Mouse (Mus musculus): ENCODE measurements around the gene Mgat5. TPM values are rescaled to one million over a fixed set of nuclear protein-coding genes. Genes with fewer than 3 reads are reported as not detected.

Mgat5 gene
- polyA plus RNA-seq, 1 experiment = 30.5 TPM

GRCm38 (mm10) chr1:127280256-127280655, 75.4 kb downstream of the Mgat5 start:
- Histone ChIP-seq H3K27ac (ENCODE audit: insufficient read depth, low read length) (no peak overlapping the region), H3K4me1 (ENCODE audit: control insufficient read depth, insufficient read depth, low read length) (no peaks in the 10 kb centered on the region), H3K4me3 (replicated peaks; ENCODE audit: insufficient read depth, low read depth, low read length) (no peak overlapping the region), H3K27me3 (ENCODE audit: control insufficient read depth, insufficient read depth, low read length) (no peaks in the 10 kb centered on the region)
- TF ChIP-seq POLR2A (IDR thresholded peaks at IDR 0.05; ENCODE audit: borderline replicate concordance, insufficient read depth, low read length) = no peak
- TF ChIP-seq CTCF (IDR thresholded peaks at IDR 0.05; ENCODE audit: borderline replicate concordance, insufficient read depth, low read depth, low read length) = no peak
- no peak for DNase-seq
- 94% methylated on average over 1 of the region's 1 CpGs for WGBS

GRCm38 (mm10) chr1:127284975-127285374, 80.2 kb downstream of the Mgat5 start:
- 85% methylated on average over 3 of the region's 3 CpGs for WGBS
- Histone ChIP-seq H3K4me3 (replicated peaks; ENCODE audit: insufficient read depth, low read depth, low read length) (no peak overlapping the region), H3K27ac (ENCODE audit: insufficient read depth, low read length) (no peak overlapping the region), H3K27me3 (ENCODE audit: control insufficient read depth, insufficient read depth, low read length) (no peaks in the 10 kb centered on the region), H3K4me1 (ENCODE audit: control insufficient read depth, insufficient read depth, low read length) (no peaks in the 10 kb centered on the region)
- TF ChIP-seq POLR2A (IDR thresholded peaks at IDR 0.05; ENCODE audit: borderline replicate concordance, insufficient read depth, low read length) (no peak), CTCF (IDR thresholded peaks at IDR 0.05; ENCODE audit: borderline replicate concordance, insufficient read depth, low read depth, low read length) (no peak)
- DNase-seq = no peak

DNA sequence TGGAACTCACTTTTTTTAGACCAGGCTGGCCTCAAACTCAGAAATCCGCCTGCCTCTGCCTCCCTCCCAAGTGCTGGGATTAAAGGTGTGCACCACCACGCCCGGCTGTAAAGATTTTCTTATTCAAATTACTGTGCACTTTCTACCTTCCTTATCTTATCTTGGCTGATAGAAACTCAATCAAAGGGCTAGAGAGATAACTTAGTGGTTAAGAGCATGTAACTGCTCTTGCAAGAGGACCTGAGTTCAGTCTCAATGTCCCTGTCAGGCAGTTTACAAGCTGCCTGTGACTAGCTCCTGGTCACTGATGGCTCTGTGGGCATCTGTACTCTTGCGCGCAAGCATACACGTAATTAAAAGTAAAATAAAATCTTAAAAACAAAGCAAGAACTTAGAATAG, 82.7 kb downstream of the Mgat5 start:
- H3K4me1 ChIP-seq (ENCODE audit: control insufficient read depth, insufficient read depth, low read length) = no peaks in the 10 kb centered on the region
- TF ChIP-seq POLR2A (IDR thresholded peaks at IDR 0.05; ENCODE audit: borderline replicate concordance, insufficient read depth, low read length) = no peak
- no peak for TF ChIP-seq CTCF (IDR thresholded peaks at IDR 0.05; ENCODE audit: borderline replicate concordance, insufficient read depth, low read depth, low read length)
- no peak overlapping the region for H3K27ac ChIP-seq (ENCODE audit: insufficient read depth, low read length)
- 99% methylated on average over 6 of the region's 6 CpGs for WGBS
- no peak for DNase-seq
- no peaks in the 10 kb centered on the region for H3K27me3 ChIP-seq (ENCODE audit: control insufficient read depth, insufficient read depth, low read length)
- no peak overlapping the region for H3K4me3 ChIP-seq (replicated peaks; ENCODE audit: insufficient read depth, low read depth, low read length)

GRCm38 (mm10) chr1:127290879-127291278, 86.1 kb downstream of the Mgat5 start:
- Histone ChIP-seq H3K27me3 (ENCODE audit: control insufficient read depth, insufficient read depth, low read length) (no peaks in the 10 kb centered on the region), H3K4me3 (replicated peaks; ENCODE audit: insufficient read depth, low read depth, low read length) (no peak overlapping the region), H3K27ac (ENCODE audit: insufficient read depth, low read length) (no peak overlapping the region), H3K4me1 (ENCODE audit: control insufficient read depth, insufficient read depth, low read length) (no peaks in the 10 kb centered on the region)
- TF ChIP-seq POLR2A (IDR thresholded peaks at IDR 0.05; ENCODE audit: borderline replicate concordance, insufficient read depth, low read length) = no peak
- TF ChIP-seq CTCF (IDR thresholded peaks at IDR 0.05; ENCODE audit: borderline replicate concordance, insufficient read depth, low read depth, low read length) = no peak
- no peak for DNase-seq
- WGBS = 64% methylated on average over 9 of the region's 9 CpGs

DNA sequence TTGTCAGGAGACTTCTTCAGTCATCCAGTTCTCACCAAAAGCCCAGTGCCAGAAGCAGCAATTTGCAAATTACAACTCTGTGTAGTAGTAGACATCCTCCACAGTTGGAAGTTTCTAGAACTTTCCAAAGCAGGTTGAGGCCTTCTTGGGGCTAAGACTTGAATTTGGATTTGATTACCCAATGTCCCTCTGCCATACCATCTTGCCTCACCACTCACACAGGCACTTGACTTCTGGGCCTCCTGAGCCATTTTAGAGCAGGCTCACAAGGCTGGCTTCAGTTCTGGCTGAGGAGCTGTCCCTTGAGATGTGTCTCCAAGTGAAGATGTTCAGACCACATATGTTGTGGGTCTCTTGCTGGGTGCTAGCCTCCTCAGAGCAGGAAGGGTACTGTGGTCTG, 86.9 kb downstream of the Mgat5 start:
- no peak for DNase-seq
- Histone ChIP-seq H3K4me1 (ENCODE audit: control insufficient read depth, insufficient read depth, low read length) (no peaks in the 10 kb centered on the region), H3K27ac (ENCODE audit: insufficient read depth, low read length) (no peak overlapping the region), H3K27me3 (ENCODE audit: control insufficient read depth, insufficient read depth, low read length) (no peaks in the 10 kb centered on the region), H3K4me3 (replicated peaks; ENCODE audit: insufficient read depth, low read depth, low read length) (no peak overlapping the region)
- TF ChIP-seq POLR2A (IDR thresholded peaks at IDR 0.05; ENCODE audit: borderline replicate concordance, insufficient read depth, low read length) (no peak), CTCF (IDR thresholded peaks at IDR 0.05; ENCODE audit: borderline replicate concordance, insufficient read depth, low read depth, low read length) (no peak)

DNA sequence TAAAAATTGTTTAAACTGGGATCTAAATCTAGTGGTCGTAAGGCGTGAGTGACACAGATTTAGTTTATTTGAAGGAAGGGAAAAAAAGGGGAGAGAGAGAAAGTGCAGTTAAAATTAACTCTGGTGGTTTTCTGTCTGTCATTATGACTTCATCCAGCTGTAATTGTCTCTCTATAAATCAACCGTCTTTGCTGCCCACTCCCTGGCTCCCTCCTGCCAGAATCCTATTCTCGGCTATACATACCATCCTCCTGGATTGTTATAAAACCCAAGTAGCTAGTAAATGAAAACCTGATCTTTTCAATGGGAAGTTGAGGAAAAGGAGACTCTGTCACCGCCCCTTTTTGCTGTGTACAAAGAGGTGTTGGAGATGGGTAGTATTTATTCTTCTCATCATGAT, 88.5 kb downstream of the Mgat5 start:
- DNase-seq = no peak
- Histone ChIP-seq H3K27ac (ENCODE audit: insufficient read depth, low read length) (no peak overlapping the region), H3K4me1 (ENCODE audit: control insufficient read depth, insufficient read depth, low read length) (no peaks in the 10 kb centered on the region), H3K4me3 (replicated peaks; ENCODE audit: insufficient read depth, low read depth, low read length) (no peak overlapping the region), H3K27me3 (ENCODE audit: control insufficient read depth, insufficient read depth, low read length) (no peaks in the 10 kb centered on the region)
- 92% methylated on average over 5 of the region's 5 CpGs for WGBS
- no peak for TF ChIP-seq POLR2A (IDR thresholded peaks at IDR 0.05; ENCODE audit: borderline replicate concordance, insufficient read depth, low read length)
- no peak for TF ChIP-seq CTCF (IDR thresholded peaks at IDR 0.05; ENCODE audit: borderline replicate concordance, insufficient read depth, low read depth, low read length)

DNA sequence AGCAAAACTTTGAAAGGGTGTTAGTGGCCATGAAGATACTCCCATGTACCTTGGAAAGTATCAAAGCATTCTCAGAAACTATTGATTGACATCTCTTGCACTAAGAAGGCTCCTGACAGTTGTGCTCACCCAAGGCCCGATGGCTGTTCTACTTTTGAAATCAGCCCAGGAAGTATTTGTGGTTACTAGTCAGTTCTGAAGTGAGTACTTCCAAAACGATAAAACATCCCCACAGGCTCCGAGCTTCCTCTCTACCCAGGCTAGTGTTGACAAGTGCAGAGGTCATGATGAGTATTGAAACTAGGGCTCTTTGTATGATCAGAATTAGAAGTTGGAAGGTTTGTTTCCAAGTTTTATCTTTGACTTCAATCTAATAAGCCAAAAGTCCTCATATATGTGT, 92.0 kb downstream of the Mgat5 start:
- 88% methylated on average over 3 of the region's 3 CpGs for WGBS
- no peak overlapping the region for H3K4me3 ChIP-seq (replicated peaks; ENCODE audit: insufficient read depth, low read depth, low read length)
- no peaks in the 10 kb centered on the region for H3K4me1 ChIP-seq (ENCODE audit: control insufficient read depth, insufficient read depth, low read length)
- H3K27ac ChIP-seq (ENCODE audit: insufficient read depth, low read length) = no peak overlapping the region
- H3K27me3 ChIP-seq (ENCODE audit: control insufficient read depth, insufficient read depth, low read length) = no peaks in the 10 kb centered on the region
- DNase-seq = no peak
- TF ChIP-seq CTCF (IDR thresholded peaks at IDR 0.05; ENCODE audit: borderline replicate concordance, insufficient read depth, low read depth, low read length) (no peak), POLR2A (IDR thresholded peaks at IDR 0.05; ENCODE audit: borderline replicate concordance, insufficient read depth, low read length) (no peak)

DNA sequence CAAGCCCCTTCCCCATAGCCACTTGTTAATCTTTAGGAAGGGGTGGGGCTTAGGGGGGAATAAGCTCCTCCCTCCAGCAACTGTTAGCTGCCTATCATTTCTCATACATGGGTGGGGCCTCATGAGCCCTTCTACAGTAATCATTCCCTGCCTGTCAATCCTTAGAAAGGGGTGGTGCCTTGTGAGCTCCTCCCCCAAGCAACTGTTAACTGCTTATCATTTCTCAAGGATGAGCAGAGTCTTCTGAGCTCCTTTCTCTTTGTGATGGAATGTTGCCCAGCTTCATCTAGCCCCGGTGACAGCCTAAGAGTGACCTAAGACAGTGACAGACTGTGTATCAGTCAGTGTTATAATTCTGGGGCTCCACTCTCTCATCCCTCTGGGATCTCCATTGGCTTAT, 95.0 kb downstream of the Mgat5 start:
- Histone ChIP-seq H3K4me1 (ENCODE audit: control insufficient read depth, insufficient read depth, low read length) (peaks cover 4% of the 10 kb centered on the region; the same call in 1 of the 2 replicates), H3K4me3 (replicated peaks; ENCODE audit: insufficient read depth, low read depth, low read length) (no peak overlapping the region), H3K27ac (ENCODE audit: insufficient read depth, low read length) (no peak overlapping the region), H3K27me3 (ENCODE audit: control insufficient read depth, insufficient read depth, low read length) (no peaks in the 10 kb centered on the region)
- no peak for DNase-seq
- TF ChIP-seq CTCF (IDR thresholded peaks at IDR 0.05; ENCODE audit: borderline replicate concordance, insufficient read depth, low read depth, low read length) (no peak), POLR2A (IDR thresholded peaks at IDR 0.05; ENCODE audit: borderline replicate concordance, insufficient read depth, low read length) (no peak)
- WGBS = 83% methylated on average over 1 of the region's 1 CpGs
